Mouse (Mus musculus) CH12F3 (cell line): Measurements from ENCODE around the gene Ltbp3.

Experiments
- in situ Hi-C: fragments of 300-500 bp; cut with MboI; formaldehyde crosslinking; loops from 2 replicates; pipeline ENCODE4 v1.14.3; 2020; ENCODE audit warnings: low sequenced_read_pairs

Ltbp3 gene

GRCm38 (mm10) chr19:5749476-5749875 lies 8.8 kb downstream of the Ltbp3 start:
- in situ Hi-C loops, result no loop called here

GRCm38 (mm10) chr19:5750951-5751350 lies 10.2 kb downstream of the Ltbp3 start:
- in situ Hi-C loops, result no loop called here

GRCm38 (mm10) chr19:5751742-5752141 lies 11.0 kb downstream of the Ltbp3 start:
- in situ Hi-C loops, result no loop called here

DNA sequence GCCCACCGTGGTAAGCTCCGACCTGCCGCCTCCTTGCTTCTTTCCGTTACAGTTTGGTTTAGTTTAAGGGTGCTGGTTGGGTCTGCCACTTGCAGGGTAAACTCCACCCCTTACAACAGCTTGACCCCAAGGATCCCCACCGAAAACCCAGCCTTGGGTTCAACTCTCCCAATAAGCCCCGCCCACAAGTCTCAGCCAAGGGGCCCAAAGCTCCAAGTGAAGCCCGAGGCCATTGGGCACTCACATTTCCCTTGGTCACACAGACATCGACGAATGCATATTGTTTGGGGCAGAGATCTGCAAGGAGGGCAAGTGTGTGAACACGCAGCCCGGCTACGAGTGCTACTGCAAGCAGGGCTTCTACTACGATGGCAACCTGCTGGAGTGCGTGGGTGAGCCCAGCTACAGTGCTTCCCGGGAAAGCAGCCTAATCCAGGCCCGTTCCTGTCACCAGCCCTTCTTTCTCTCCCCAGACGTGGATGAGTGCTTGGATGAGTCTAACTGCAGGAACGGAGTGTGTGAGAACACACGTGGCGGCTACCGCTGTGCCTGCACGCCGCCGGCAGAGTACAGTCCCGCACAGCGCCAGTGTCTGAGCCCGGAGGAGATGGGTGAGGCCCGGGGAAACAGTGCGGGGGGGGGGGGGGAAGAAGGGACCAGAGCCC lies 15.7 kb downstream of the Ltbp3 start:
- in situ Hi-C loops, result no loop called here

DNA sequence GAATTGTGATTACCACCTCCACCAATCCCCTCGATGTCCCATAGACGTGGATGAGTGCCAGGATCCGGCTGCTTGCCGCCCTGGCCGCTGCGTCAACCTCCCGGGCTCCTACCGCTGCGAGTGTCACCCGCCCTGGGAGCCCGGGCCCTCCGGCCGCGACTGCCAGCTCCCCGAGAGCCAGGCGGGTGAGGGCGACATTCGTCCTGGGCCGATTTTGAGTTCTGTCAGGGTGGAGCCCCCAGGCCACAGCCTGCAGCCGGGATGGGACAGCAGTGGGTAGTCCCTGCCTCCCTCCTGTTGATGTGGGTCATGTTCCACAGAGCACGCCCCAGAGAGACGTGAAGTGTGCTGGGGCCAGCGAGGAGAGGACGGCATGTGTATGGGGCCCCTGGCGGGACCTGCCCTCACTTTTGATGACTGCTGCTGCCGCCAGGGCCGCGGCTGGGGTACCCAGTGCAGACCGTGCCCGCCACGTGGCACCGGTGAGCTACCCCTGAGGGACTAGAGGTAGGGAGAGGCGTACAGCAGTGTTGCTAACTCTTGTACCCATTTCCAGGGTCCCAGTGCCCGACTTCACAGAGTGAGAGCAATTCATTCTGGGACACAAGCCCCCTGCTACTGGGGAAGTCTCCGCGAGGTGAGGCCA lies 16.4 kb downstream of the Ltbp3 start:
- in situ Hi-C loops, result no loop called here

DNA sequence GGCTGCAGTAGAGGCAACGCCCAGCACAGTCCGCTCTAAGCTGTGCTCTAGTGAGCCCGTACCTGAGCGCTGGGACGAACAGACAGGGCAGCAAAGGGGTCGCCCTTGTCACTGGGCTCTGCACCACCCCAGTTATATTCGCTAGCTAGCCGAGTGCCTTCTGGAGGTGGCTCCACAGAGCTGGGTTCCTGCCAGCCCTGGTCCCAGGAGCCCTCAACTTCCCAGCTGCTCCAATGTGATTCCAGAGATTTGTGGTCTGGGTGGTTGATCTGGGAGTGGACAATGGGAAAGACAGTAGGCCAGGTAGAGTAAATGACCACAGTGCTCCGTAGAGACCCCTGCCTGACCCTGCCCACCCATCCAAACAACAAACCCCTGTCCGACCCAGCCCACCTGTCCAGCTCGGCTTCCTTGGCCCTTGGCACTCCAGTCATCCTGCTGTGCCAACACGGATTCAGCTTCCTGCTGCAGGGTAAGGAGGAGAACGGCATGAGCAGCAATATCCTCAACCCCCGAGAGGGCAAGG lies 18.2 kb downstream of the Ltbp3 start:
- in situ Hi-C loops, result no loop called here

DNA sequence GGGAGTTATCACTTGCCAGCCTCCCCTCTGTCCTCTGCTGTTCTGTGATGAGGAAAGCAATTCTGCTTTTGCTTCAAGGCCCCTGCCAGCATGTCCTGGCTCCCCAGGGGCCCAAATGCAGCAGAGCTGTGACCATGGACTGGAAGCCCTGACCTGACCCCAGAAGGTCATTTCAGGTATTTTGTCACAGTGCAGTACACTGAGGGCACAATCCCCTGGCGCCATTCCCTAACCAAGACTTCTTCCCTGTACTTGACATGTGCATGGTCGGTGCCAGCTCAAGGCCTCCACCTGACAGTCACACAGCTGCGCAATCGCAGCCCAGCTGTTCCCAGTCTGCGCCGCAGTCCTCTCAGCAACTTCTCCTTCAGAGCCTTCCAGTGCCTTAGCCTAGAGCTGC lies 22.5 kb downstream of the Ltbp3 start:
- in situ Hi-C loops, result no loop called here

GRCm38 (mm10) chr19:5767271-5767670 lies 26.6 kb downstream of the Ltbp3 start:
- in situ Hi-C loops, result no loop called here

DNA sequence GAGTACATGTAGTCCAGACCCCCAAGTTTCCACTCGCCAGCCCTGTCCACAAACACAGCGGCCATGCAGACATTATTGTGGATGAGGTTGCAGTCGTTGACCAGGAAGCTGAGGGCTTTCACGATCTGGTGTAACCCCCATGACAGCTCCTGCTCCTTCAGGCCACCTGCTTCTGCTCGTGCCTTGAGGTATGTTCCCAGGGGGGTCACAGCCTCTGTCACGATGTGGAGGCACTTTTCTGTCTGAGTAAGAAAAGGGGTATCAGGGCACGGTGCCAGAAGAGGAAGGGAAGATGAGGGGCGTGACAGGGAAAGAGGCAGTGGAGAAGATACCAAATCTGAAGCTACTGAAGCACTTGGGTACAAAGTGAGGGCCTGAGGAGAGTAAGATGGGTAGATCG lies 29.6 kb downstream of the Ltbp3 start:
- in situ Hi-C loops, result no loop called here

GRCm38 (mm10) chr19:5770925-5771860 lies 30.5 kb downstream of the Ltbp3 start, which contains the start of gene Scyl1:
Gene Scyl1, minus strand, starts transcription at chr19:5771419.
- in situ Hi-C loops, result no loop called here

GRCm38 (mm10) chr19:5777387-5778032 lies 36.8 kb downstream of the Ltbp3 start:
- in situ Hi-C loops, result no loop called here

DNA sequence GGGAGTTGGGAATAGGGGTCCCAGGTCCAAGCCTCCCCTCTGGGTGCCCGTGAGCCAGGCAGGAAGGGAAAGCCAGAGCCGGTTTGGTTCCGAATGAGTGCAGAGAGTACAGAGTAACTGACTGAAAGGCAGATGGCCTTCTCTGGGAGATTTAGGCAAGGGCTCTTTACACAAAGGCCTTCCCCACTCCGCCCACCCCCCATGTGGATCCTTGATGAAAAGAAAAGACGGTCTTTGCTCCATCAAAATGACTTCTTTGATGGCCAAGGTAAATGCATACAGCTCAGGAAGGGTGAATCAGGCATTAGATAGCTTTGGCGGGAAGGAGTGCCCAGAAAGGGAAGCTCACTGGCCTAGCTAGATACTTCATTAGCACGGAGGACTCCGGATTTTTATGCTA lies 37.6 kb downstream of the Ltbp3 start:
- in situ Hi-C loops, result no loop called here

GRCm38 (mm10) chr19:5780203-5780602 lies 39.5 kb downstream of the Ltbp3 start:
- in situ Hi-C loops, result no loop called here

DNA sequence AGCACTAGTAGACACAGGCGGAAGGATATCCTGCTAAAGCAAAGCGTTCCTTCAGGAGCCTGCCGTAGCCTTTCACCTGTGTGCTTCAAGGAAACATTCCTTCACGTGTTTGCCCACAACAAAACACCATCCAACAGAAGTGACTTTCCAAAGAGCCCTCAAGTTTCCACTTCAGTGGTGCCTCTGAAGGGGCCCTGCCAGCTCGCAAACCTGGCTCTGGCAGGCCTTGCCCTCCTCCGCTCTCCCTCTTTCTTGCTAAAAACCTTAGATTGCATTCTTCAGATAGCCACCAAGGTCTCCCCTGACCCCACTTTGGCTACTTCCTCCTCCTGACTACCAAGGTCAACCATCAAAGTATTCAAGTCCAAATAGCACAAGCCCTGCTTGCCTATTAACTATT lies 40.8 kb downstream of the Ltbp3 start:
- in situ Hi-C loops, result no loop called here

- in situ Hi-C loops, result no loop called here
Observed at GRCm38 (mm10) chr19:5782121-5782520, 41.4 kb downstream of the Ltbp3 start.

GRCm38 (mm10) chr19:5784958-5785577 lies 44.4 kb downstream of the Ltbp3 start:
- in situ Hi-C loops, result no loop called here

- in situ Hi-C loops, result no loop called here
Observed at GRCm38 (mm10) chr19:5786441-5787114, 45.9 kb downstream of the Ltbp3 start.

GRCm38 (mm10) chr19:5787128-5787635 lies 46.5 kb downstream of the Ltbp3 start:
- in situ Hi-C loops, result no loop called here

DNA sequence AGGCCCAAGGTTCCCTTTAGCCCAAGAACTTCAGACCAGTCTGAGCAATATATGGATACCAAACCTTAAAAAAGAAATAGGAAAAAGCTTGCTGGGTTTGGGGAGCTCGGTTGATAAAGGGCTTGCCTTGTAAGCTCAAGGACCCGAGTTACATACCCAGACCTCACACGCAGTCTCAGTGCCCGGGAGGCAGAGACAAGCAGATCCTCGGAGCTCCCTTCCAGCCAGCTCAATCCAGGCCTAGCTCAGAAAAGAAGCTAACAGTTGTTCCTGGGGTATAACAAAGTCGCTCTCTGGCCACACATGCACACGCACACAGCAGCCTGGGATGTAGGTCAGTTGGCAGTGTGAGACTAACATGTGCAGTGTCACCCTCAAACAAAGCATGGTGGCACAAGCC lies 47.2 kb downstream of the Ltbp3 start:
- in situ Hi-C loops, result no loop called here

DNA sequence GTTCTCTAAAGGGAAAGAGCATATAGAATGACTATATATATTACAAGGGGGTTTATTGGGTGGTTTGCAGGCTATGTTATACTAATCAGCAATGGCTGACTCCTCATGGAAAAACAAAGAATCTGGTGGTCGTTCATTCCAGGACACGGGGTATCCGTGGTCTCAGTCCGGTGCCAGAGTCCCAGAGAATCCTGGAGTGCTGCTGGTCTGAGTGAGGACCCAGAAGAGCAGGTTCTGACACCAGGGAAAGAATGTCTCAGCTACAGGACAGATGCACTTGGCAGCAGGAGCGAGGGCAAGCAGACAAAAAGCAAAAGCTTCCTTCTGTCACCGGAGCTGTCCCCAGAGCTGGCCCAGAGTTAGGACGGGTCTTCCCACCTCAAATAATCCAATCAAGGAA lies 47.9 kb downstream of the Ltbp3 start:
- in situ Hi-C loops, result no loop called here
